Mouse (Mus musculus) forelimb bud, embryonic 11.5 days (tissue): ENCODE measurements around the gene Gm5136.

Experiments
- DNase-seq: peaks from one replicate; pipeline ENCODE4 v3.0.0-alpha.2; 2012; ENCODE audit warnings: low read depth, low spot score

Gm5136 gene

DNA sequence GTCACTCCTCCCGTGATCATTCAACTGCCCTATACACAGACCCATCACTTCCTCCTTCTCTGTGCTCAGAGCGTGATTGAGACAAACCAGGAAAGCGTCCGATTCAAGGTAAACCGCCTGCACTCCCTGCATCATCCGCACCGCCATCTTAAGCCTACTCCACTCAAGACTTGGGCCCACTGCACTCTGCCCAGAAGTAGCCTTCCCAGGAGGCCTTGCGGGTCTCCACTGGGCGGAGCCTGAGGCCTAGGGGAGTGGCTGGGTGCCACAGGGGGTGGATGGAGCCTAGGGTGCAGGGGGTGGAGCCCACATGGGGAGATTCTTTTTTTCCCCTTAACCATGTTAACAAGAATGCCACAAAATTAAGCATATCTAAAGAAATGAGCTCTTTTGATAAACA is at the start of gene Gm5136:
Gm5136 (minus strand) TSS at position 215 of the 400 bp plus-strand sequence.
- no peak for DNase-seq

DNA sequence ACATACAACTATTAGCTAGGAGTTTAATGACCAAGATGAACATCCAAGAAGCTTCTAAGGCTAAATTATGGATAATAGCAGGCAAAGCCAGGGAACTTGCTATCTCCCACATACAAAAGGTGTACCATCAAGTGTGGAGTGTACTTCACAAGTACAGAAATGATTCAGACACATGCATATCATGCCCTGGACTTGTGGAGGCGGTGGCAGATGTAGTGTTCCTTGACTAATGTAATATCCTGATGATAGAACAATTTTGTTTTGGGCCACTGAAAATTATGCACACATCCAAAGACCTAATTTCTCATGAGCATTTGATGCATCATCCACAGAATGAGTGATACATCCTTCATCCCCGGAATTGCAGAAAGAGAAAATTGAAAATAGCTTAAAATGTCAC is 43.8 kb upstream of the Gm5136 start:
- no peak for DNase-seq

DNA sequence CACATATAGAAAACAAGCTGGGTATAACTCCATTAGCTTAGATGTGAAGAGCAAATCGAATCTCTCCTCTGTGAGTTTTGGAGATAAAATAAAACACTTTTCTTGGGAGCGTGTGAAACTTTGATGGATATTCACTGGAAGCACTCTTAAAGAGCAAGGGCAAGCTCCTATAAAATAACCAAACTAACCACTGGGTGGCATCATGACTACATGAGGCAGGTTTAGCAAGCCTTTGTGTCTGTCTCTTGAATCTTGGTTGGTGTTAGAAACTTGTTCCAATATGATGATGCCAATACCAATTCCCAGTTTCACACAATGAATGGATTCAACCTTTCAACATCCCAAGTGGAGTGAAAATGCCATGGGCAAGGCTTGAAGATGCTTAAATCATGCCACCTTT is 34.0 kb upstream of the Gm5136 start:
- DNase-seq = peak; percentile 10

DNA sequence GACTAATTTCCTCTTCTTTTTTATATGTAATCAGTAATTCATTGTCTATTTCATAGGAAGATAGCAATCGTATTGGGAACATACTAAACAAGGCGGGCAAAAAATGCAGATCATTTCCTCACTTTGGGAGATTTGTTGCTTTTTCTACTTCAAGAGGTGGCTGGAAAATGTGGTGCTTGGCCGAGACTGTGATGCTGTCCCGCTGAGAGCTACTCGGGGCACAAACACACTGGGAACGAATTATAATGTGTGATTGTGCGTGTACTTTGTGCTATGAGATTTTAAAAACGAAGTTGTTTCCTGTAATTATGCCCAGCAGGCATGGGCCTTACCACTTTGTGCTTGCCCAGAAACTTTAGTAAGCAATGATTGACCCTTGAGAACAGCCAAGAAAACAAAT is 29.0 kb upstream of the Gm5136 start:
- no peak for DNase-seq

DNA sequence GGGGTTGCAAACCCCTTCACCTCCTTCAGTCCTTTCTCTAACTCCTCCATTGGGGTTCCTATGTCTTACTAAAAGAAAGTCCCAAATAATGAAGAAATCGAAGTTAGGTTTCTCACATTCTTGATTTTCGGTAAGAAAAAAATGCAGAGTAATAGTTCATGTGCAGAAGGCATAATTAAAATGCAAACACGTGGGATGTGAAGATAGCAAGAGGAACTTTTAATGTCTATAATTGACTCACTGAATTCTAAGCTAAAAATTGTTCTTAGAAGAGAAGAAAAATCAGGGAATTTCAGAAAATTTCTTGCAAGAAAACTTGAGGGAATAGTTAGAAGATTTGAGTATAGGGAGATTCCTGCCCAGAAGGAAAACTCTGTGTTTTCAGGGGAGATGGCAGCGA is 26.4 kb upstream of the Gm5136 start:
- DNase-seq = no peak

DNA sequence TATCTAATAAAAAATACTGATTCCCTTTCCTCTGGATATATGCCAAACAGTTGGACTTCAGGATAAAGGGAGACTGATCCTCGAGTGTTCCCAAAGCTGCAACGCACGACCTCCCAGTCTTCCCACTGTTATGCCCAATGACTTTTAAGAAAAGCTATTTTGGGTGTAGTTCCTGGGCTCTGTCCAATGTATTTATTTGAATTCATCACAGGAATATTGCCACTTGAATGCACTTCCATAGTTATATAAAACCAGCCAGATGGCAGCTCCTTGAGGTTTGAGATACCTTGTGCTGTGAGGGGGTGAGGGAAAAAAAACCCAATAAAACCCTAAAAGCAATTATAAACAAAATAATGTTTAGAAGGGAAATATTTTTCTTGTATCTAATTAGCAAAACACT is 24.9 kb upstream of the Gm5136 start:
- no peak for DNase-seq

DNA sequence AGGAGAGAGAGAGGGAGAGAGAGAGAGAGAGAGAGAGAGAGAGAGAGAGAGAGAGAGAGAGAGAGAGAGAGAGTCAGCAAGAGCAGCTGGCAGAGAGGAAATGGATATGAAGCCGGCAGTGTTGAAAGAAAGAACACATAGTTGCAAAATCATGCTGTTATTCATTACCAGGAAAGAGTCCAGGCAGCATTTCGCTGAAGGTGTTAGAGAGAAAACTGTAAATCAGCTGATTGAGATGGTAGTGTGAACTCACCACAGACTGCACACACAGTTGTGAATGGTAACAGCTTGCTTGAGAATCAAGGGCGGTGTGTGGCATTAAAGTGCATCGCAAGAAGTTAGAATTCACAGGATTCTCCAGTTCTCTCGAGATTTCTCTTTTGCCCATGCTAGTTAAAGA is 10.6 kb upstream of the Gm5136 start:
- DNase-seq = peak; percentile 6

DNA sequence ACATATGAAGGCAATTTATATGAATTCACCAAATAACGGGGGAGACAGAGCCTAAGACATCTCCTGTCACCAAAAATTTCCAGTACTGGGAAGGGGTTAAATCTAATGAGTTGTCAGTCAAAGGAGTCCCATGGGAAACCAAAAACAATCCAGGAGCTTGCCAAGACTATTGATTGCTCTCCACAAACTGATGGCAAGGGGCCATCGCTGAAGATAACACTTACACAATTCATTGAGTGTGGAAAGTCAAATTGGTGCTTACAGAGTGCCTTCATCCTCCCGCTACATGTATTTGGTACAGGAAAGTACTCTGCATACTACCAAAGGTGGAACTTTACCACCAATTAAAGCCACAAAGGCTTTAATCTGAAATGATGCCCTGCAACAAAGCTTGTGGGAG is 5.7 kb upstream of the Gm5136 start:
- no peak for DNase-seq

DNA sequence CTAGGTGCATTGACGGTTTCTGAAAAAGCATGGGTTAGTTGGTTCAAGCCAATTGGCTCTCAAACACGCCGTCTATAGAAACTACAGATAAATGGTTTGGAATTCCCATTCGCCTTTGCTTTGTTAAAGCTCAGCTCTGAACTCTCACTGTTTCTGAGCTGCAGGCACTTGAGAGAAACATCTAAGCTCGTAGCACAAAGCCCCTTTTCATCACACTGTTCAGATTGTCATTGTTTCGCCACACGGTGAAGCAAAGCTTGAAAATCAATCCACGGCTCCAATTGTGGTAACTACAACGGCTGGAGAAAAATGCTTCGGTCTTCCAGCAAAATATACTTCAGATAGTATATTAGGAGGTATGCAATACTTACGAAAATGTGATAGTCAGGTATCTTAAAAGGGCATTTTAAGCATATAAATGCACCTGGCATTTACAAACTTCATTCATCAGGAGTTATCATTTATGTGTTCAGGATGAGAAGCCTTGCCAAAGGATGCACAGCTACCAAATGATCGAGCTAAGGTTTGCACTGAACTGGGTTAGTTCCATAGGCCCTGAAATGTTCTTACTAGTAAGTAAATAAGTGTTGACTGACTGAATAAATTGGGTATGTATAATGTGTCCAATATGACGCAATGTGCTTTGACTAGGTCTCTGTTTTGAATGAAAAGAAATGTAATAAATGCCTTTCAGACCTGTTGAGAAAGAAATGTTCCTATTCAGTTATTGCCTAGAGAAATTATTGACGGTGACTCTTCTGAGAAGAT is 1.6 kb upstream of the Gm5136 start:
- no peak for DNase-seq

DNA sequence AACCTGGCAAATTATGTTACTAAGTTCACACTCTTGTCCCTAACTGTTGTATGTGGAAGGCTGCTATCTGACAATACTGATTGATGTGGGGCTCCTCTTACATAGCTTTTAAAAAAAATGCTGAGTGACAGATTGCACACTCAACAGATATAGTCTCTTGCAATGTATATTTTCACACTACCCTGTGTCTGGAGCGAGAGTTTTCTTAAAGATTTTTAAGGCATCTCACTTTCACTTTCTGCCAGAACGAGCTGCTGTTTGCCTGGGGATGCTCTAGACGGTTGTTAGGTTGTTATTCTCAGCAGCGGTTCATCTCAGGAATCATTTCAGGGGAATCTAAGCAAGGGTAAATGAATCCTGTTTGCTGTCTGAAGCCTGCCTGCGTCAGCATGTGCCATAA is 2.9 kb downstream of the Gm5136 start:
- no peak for DNase-seq

DNA sequence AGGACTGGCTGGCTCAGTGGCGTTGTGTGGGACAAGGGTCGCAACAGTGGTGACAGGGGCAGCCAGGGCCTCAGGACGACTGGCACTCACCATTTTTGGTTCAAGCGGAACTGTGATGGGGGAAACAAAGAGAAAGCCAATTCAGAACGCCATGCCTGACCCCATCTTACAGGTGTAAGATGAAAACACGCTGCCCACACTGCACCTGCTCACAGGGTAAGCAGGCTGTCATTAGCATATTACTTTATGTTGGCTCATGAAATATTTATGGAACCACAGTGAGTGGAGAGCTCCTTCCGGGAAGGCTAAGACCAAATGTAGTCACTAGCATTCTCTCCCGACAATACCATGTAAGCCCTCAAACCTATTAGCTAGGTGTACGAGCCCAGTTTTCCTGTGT is 9.0 kb downstream of the Gm5136 start:
- DNase-seq = no peak

DNA sequence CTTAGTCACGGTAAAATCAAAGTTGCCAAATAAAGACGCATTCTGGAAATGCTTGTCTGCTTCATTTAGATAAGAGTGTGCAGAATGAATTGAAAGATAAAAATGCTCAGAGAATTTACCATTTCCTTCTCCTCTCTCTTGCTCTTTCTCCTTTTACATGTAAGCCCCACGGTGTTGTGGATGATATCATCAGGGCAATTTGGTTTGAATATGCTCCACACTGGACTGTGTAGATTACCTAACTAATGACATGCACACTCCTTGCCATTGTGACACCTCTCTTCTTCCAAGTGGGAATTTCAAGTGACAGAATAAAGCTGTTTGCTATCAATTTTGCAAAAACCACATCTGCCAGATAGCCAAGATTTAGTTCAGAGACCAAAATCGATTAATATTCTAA is 13.3 kb downstream of the Gm5136 start:
- DNase-seq = no peak

DNA sequence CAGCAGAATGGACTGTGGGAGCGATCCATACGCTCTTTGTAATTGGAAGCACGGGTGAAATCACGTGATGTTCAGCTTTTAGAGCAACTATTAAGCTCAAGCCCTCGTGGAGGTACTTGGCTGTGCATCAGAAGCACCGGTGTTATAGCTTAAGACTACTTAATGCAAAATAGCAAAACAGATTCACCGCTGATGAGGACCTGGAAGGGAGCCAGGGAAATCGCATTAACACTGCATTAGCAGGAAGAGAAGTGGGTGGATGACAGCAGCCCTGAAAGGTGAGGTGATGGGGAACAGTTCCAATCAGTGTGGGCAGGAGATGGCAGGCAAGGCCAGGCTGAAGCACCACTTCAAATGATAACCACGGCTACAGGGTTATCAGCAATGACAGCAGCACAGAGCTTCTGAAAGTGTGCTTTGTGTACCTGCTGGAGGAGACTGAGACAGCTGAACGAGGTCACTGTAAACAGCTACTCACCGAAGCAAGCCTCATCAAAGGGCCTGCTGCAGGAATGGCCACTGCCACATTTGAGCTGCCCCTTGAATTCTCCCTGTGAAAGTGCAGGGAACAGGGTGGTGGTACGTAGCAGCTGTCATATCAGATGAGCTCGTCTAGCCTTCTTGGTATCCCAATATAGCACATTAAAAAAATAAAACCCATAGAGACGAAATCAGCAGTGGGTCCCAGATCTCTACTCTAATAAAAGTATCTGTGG is 20.1 kb downstream of the Gm5136 start:
- DNase-seq = no peak

DNA sequence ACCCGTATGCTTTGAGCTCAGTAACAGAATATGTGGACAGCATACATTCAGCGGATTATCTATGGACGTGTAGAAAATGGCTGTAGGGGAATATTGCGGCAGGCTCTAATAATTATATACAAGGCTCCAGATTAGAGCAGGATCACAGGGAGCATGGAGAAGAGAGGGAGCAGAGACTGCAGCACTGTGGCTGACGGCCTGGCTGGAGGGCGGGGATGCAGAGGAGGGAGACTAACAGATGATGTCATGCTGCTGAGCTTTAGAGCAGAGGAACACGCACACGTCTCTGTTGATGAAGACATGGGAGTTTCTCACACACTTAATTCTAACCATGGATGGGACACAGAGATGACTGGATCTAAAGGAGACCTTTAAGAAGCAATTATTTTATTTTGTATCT is 22.9 kb downstream of the Gm5136 start:
- no peak for DNase-seq

DNA sequence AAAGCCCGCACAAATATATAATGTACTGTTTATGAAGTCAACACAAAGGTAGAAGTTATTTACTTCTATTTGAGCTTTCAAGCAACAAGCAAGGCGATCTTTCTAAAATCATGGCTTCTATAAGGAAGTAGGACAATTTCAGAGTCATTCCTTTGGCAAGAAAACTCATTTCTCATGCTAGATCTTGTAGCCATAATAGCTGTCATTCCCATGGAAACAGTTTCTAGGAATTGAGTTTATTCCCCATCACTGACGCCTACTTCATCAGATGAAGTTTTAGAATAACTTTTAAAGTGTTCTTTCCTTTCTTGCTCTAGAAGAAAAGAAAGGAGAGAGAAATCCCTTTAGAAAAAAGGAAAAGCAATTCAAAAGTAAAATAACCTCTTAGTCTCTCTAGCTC is 31.0 kb downstream of the Gm5136 start:
- no peak for DNase-seq

DNA sequence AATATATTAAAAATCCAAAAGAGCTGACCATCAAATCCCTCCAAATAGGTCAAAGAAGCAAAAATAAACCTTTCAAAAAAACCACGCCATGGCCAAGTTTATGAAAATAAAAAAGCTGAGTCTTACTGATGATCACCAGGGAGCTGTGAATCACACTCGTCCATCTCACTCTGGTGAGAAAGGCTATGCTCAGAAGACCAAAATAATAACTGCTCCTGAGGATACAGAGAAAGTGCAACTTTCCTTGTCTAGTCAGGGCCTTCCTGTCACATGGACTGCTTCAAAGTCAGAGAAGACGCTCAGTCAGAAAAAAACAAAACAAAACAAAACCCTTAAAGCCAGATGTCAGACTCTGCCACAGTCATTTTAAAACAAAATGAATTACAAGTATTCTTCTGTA is 39.7 kb downstream of the Gm5136 start:
- no peak for DNase-seq

DNA sequence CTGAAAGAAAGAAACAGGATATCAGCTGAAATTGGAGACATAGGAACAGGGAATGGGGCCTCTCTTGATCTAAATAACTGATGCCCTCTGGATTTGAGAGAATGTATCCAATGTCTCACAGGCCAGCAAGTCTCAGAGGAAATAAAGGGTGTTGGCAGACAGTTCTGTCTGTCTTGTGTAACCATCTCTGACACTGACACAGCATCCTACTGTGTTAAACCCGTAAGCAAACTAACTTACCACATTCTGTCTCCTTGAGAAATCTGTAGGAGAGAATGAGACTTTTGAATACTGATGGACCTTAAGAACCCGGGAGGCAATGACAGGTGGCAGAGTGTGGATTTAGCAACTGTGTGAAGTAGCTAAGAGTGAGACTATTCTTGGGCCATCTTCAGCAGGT is 41.7 kb downstream of the Gm5136 start:
- DNase-seq = no peak

DNA sequence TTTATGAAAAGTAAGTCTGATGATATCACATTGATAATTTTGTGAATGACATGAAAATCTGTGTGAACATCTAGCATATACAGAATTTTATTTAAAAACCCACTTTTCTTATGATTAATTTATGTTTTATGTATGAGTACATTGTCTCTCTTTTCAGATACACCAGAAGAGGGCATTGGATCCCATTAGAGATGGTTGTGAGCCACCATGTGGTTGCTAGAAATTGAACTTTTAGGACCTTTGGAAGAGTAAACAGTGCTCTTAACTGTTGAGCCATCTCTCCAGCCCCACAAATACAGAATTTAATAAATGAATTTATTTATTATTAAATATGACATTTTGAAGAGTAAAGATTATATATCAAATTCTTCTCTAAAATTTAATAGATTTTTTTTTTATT is 42.3 kb downstream of the Gm5136 start:
- no peak for DNase-seq

DNA sequence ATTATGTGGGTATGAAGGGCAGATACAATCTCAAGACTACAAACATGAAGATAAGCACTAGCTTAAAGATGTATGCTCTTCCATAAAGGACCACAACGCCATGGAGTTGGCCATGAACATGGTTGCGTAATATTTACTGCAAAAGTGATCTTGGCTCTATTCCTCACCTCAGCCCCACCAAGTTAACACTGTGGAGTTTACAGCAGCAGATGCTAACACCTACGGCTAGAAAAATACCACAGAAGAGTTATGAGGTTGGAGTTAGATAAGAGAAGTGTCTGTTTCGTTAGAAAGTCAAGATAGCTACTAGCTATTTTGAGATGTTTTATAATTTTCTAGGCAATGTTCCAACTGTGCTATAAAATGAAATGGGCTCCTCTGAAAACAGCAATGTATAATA is 43.1 kb downstream of the Gm5136 start:
- DNase-seq = no peak

DNA sequence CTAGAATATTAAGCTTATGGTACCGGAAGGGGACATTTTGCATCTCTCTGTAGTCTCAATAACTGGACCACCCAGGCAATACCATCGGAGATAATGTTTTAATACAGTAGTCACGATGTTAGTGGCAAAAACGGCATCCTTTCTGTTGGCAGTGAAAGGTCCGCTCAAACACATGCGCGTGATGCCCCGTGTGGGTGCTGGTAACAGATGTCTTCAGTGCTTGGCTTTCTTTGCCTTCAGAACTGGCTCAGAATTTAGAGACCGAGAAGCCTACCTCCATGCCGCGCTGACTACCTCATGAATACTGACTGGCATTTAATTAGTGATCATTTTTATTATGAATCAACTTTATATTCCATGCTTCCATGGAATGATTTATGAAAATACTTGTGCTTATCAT is 44.9 kb downstream of the Gm5136 start:
- DNase-seq = no peak

DNA sequence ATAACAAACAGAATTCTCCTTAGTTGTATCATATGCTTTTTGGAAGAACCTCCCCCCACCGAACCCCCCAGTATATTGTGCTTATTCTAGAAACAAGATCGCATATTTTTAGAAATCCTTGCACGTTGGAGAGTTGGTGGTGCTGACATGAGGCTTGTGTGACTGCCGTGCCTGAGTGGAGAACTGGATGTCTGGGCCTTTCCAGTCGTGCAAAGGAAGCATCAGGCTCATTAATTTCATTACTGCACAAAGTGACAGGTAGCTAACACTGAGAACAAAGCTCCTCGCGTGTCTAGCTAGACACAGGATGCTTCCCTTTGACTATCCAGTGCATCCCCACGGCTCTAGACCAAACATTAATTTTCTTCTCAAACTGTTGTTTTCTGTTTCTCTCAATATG is 47.1 kb downstream of the Gm5136 start:
- no peak for DNase-seq

DNA sequence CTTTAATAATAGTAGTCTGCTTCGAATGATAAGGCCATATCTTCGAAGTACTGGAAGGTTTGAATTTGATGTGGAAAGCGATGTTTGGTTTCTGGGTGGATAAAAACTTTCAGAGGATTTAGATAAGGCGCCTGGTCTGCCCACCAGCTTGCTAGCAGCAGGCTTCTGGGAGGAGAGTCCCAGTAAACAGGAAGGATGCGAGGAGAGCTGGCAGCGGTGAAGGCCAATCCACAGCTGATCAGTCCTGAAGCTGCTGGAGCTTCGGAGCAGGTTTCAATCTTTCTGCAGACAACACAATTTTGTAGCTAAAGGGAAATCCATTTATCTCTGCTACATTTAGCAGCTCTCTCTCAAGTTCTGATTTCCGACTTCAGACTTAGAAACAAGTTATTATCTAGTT is 47.9 kb downstream of the Gm5136 start:
- no peak for DNase-seq

DNA sequence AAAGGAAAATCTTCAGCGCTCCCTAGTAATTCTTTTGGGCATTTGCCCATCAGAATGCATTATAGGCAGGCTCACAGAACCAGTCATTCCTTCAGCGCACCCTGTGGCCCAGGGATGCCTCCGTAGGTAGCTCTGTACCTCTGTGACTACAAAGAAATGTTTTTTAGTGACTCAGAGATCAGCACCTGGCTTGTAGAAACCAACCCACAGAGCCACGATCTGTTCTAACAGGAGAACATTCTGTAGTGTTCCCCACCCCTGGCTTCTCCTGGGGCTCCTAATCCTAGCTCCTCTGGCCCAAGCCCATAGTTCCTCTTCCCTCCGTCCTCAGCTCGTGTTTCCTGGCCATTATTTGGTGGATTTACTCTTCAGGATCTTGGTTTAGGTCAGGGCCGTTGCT is 50.8 kb downstream of the Gm5136 start:
- DNase-seq = no peak
